Mouse (Mus musculus) urinary bladder, postnatal 25 days (tissue): ENCODE results near the gene Pdzd2.

Source experiments
- DNase-seq: peaks from one replicate; pipeline ENCODE4 v3.0.0; 2022; ENCODE audit warnings: low spot score

Pdzd2 gene

GRCm38 (mm10) chr15:12577054-12577696 lies 162.5 kb downstream of the Pdzd2 start:
- DNase-seq = peak; percentile 27

- no peak for DNase-seq
These were observed 166.1 kb downstream of the Pdzd2 start for GRCm38 (mm10) chr15:12573621-12574020.

- no peak for DNase-seq
These were observed 168.6 kb downstream of the Pdzd2 start for GRCm38 (mm10) chr15:12571168-12571567.

- DNase-seq = no peak
These were observed 172.9 kb downstream of the Pdzd2 start for GRCm38 (mm10) chr15:12566637-12567440.

- no peak for DNase-seq
These were observed 174.4 kb downstream of the Pdzd2 start for GRCm38 (mm10) chr15:12565281-12565680.

- no peak for DNase-seq
These were observed 179.2 kb downstream of the Pdzd2 start for GRCm38 (mm10) chr15:12560505-12560904.

- DNase-seq = no peak
These were observed 181.9 kb downstream of the Pdzd2 start for GRCm38 (mm10) chr15:12557663-12558436.

- no peak for DNase-seq
These were observed 186.5 kb downstream of the Pdzd2 start for GRCm38 (mm10) chr15:12553211-12553610.

- no peak for DNase-seq
These were observed 188.8 kb downstream of the Pdzd2 start for GRCm38 (mm10) chr15:12550919-12551318.

GRCm38 (mm10) chr15:12550376-12550775 lies 189.3 kb downstream of the Pdzd2 start:
- DNase-seq = peak; percentile 25

GRCm38 (mm10) chr15:12549919-12550305 lies 189.8 kb downstream of the Pdzd2 start:
- DNase-seq = peak; percentile 52

GRCm38 (mm10) chr15:12549271-12549918 lies 190.3 kb downstream of the Pdzd2 start:
- peak; percentile 39 for DNase-seq

- no peak for DNase-seq
These were observed 191.0 kb downstream of the Pdzd2 start for GRCm38 (mm10) chr15:12548696-12549095.

GRCm38 (mm10) chr15:12547640-12548405 lies 191.9 kb downstream of the Pdzd2 start:
- DNase-seq = no peak

- DNase-seq = no peak
These were observed 192.9 kb downstream of the Pdzd2 start for GRCm38 (mm10) chr15:12546781-12547180.

- DNase-seq = no peak
These were observed 194.1 kb downstream of the Pdzd2 start for GRCm38 (mm10) chr15:12545671-12546070.

GRCm38 (mm10) chr15:12545220-12545619 lies 194.5 kb downstream of the Pdzd2 start:
- no peak for DNase-seq

- no peak for DNase-seq
These were observed 195.9 kb downstream of the Pdzd2 start for GRCm38 (mm10) chr15:12543686-12544325.

GRCm38 (mm10) chr15:12542316-12542715 lies 197.4 kb downstream of the Pdzd2 start:
- DNase-seq = no peak

- no peak for DNase-seq
These were observed 200.0 kb downstream of the Pdzd2 start for GRCm38 (mm10) chr15:12539618-12540302.
